Mouse (Mus musculus) neural tube, embryonic 11.5 days (tissue): Measurements from ENCODE around the gene Fcna. TPM values are rescaled to one million over a fixed set of nuclear protein-coding genes. Genes with fewer than 3 reads are reported as not detected.

Experiments
- ATAC-seq: fragments of 200-750 bp; cut with Nextera tagmentation; 2 replicates; pipeline ENCODE4 v1.8.0; 2017; ENCODE audit warnings: moderate number of reproducible peaks, mild to moderate bottlenecking, moderate TSS enrichment, moderate library complexity; ENCODE audit not compliant: insufficient read depth, low FRiP score, low TSS enrichment
- DNase-seq: peaks from one replicate; pipeline ENCODE4 v3.0.0-alpha.2; 2015; ENCODE audit warnings: low spot score
- H3K27ac ChIP-seq: fragments of 300-500 bp; sonication (generic); 2 replicates; pipeline ENCODE4 v1.5.1; 2014; ENCODE audit warnings: low read depth, mild to moderate bottlenecking, low read length
- H3K27me3 ChIP-seq: fragments of 300-500 bp; sonication (generic); 2 replicates; pipeline ENCODE4 v1.6.1; 2014; ENCODE audit warnings: mild to moderate bottlenecking, low read length, mixed read lengths; ENCODE audit not compliant: control insufficient read depth, insufficient read depth
- H3K36me3 ChIP-seq: fragments of 300-500 bp; sonication (generic); 2 replicates; pipeline ENCODE4 v1.6.1; 2014; ENCODE audit warnings: mild to moderate bottlenecking, low read length, moderate library complexity, mixed read lengths; ENCODE audit not compliant: control insufficient read depth, insufficient read depth
- H3K4me1 ChIP-seq: fragments of 300-500 bp; sonication (generic); 2 replicates; pipeline ENCODE4 v1.6.1; 2014; ENCODE audit warnings: low read length, mixed read lengths; ENCODE audit not compliant: control insufficient read depth, insufficient read depth
- H3K4me2 ChIP-seq: fragments of 300-500 bp; sonication (generic); 2 replicates; pipeline ENCODE4 v1.6.1; 2014; ENCODE audit warnings: low read depth, mild to moderate bottlenecking, moderate library complexity
- H3K4me3 ChIP-seq: fragments of 300-500 bp; sonication (generic); 2 replicates; pipeline ENCODE4 v1.5.1; 2014; ENCODE audit warnings: low read depth, low read length
- H3K9ac ChIP-seq: fragments of 300-500 bp; sonication (generic); 2 replicates; pipeline ENCODE4 v1.6.1; 2014; ENCODE audit warnings: mild to moderate bottlenecking, low read length
- H3K9me3 ChIP-seq: fragments of 300-500 bp; sonication (generic); 2 replicates; pipeline ENCODE4 v1.6.1; 2016; ENCODE audit warnings: low read length; ENCODE audit not compliant: control insufficient read depth
- WGBS: fragments of 180-500 bp; shearing (Covaris S2); extraction: QIAGEN DNeasy Blood & Tissue Kit; methylation state at CpG from one replicate; pipeline ENCODE4 v1.1.7; 2014; 5-methylcytosine and 5-hydroxymethylcytosine counted together
- polyA plus RNA-seq: library from polyadenylated mRNA; unstranded; fragments of >200 nt; fragmentation: Nextera tagmentation; extraction: Ambion mirVana; gene quantifications from 2 replicates; pipeline ENCODE4 v1.2.1, GENCODE M21; 2014

The Fcna gene
- polyA plus RNA-seq, 1 experiment from 2014 or later, result 1.5 TPM

GRCm38 (mm10) chr2:25620852-25621228 lies 7.0 kb downstream of the Fcna start:
- DNase-seq, result no peak
- H3K27ac ChIP-seq, result no peak overlapping the region
- peaks cover 15% of the 10 kb centered on the region for H3K27me3 ChIP-seq
- no peaks in the 10 kb centered on the region for H3K4me1 ChIP-seq
- 91% methylated on average over 4 of the region's 4 CpGs for WGBS
- no peaks in the 10 kb centered on the region for H3K36me3 ChIP-seq
- no peak for ATAC-seq
- H3K4me3 ChIP-seq, result no peak overlapping the region
- peak overlapping the region; percentile 69; the same call in 1 of the 2 replicates for H3K4me2 ChIP-seq
- H3K9me3 ChIP-seq, result no peaks in the 10 kb centered on the region
- no peak overlapping the region for H3K9ac ChIP-seq

- H3K27ac ChIP-seq, result no peak overlapping the region
- no peak overlapping the region for H3K4me3 ChIP-seq
- H3K9me3 ChIP-seq, result no peaks in the 10 kb centered on the region
- no peak overlapping the region for H3K4me2 ChIP-seq
- DNase-seq, result no peak
- WGBS, result 89% methylated on average over 6 of the region's 6 CpGs
- H3K9ac ChIP-seq, result no peak overlapping the region
- no peaks in the 10 kb centered on the region for H3K36me3 ChIP-seq
- no peaks in the 10 kb centered on the region for H3K4me1 ChIP-seq
- peaks cover 19% of the 10 kb centered on the region for H3K27me3 ChIP-seq
- no peak for ATAC-seq
Observed at GRCm38 (mm10) chr2:25620386-25620785, 7.4 kb downstream of the Fcna start.

- H3K4me2 ChIP-seq, result no peak within 1 kb of the TSS
- DNase-seq (no peak), ATAC-seq (no peak)
- H3K4me1 ChIP-seq, result no peaks in the 10 kb centered on the region
- no peaks in the 10 kb centered on the region for H3K36me3 ChIP-seq
- no peak within 1 kb of the TSS for H3K9ac ChIP-seq
- H3K9me3 ChIP-seq, result no peaks in the 10 kb centered on the region
- 76% methylated on average over 3 of the region's 3 CpGs for WGBS
- H3K27ac ChIP-seq, result no peak within 1 kb of the TSS
- H3K27me3 ChIP-seq, result peaks cover 22% of the 10 kb centered on the region
- H3K4me3 ChIP-seq, result no peak within 1 kb of the TSS
Observed at GRCm38 (mm10) chr2:25617578-25617977, 10.3 kb downstream of the Fcna start, which contains the start of gene Ccdc183. Gene Ccdc183 (minus strand): TSS chr2:25617678.

- Histone ChIP-seq H3K4me1 (no peaks in the 10 kb centered on the region), H3K9ac (no peak overlapping the region), H3K36me3 (no peaks in the 10 kb centered on the region), H3K27me3 (peaks cover 24% of the 10 kb centered on the region), H3K4me3 (no peak overlapping the region), H3K27ac (no peak overlapping the region), H3K4me2 (no peak overlapping the region), H3K9me3 (no peaks in the 10 kb centered on the region)
- DNase-seq (no peak), ATAC-seq (no peak)
- 27% methylated on average over 20 of the region's 22 CpGs for WGBS
Observed at GRCm38 (mm10) chr2:25616398-25616797, 11.4 kb downstream of the Fcna start.

GRCm38 (mm10) chr2:25608671-25609070 lies 19.2 kb downstream of the Fcna start:
- ATAC-seq (0 out of 2 replicates have a peak, but pooled peaks have one; percentile 5), DNase-seq (no peak)
- Histone ChIP-seq H3K9ac (peak overlapping the region; percentile 97), H3K27ac (no peak overlapping the region), H3K4me2 (peak overlapping the region; percentile 60), H3K27me3 (0 out of 2 replicates have a peak, but pooled peaks cover 2% of the 10 kb centered on the region), H3K9me3 (no peaks in the 10 kb centered on the region), H3K36me3 (no peaks in the 10 kb centered on the region), H3K4me1 (peaks cover 5% of the 10 kb centered on the region; the same call in 1 of the 2 replicates), H3K4me3 (peak overlapping the region; percentile 99)
- 63% methylated on average over 10 of the region's 10 CpGs for WGBS

GRCm38 (mm10) chr2:25607761-25608622 lies 19.8 kb downstream of the Fcna start, which contains the start of gene Rabl6:
Gene Rabl6 (minus strand): TSS chr2:25608521.
- H3K27me3 ChIP-seq, result 0 out of 2 replicates have a peak, but pooled peaks cover 2% of the 10 kb centered on the region
- H3K9me3 ChIP-seq, result no peaks in the 10 kb centered on the region
- ATAC-seq, result peak; percentile 88
- peaks cover 5% of the 10 kb centered on the region; the same call in 1 of the 2 replicates for H3K4me1 ChIP-seq
- WGBS, result under 1% methylated on average over 79 of the region's 80 CpGs
- peak within 1 kb of the TSS; percentile 99 for H3K4me3 ChIP-seq
- H3K4me2 ChIP-seq, result peak within 1 kb of the TSS; percentile 60
- H3K27ac ChIP-seq, result peak within 1 kb of the TSS; percentile 90
- H3K36me3 ChIP-seq, result no peaks in the 10 kb centered on the region
- peak within 1 kb of the TSS; percentile 97 for H3K9ac ChIP-seq
- peak; percentile 93 for DNase-seq

- H3K27me3 ChIP-seq, result no peaks in the 10 kb centered on the region
Observed at GRCm38 (mm10) chr2:25602526-25602925, 25.3 kb downstream of the Fcna start.

GRCm38 (mm10) chr2:25600037-25600436 lies 27.8 kb downstream of the Fcna start:
- Histone ChIP-seq H3K9me3 (no peaks in the 10 kb centered on the region), H3K4me3 (no peak overlapping the region), H3K36me3 (peaks cover 23% of the 10 kb centered on the region), H3K4me2 (no peak overlapping the region), H3K9ac (no peak overlapping the region), H3K27me3 (no peaks in the 10 kb centered on the region), H3K27ac (no peak overlapping the region), H3K4me1 (no peaks in the 10 kb centered on the region)
- ATAC-seq (no peak), DNase-seq (no peak)
- WGBS, result 92% methylated on average over 2 of the region's 2 CpGs

More at GRCm38 (mm10) chr2:25602526-25602925, 25.3 kb downstream of the Fcna start:
- Histone ChIP-seq H3K4me1 (peaks cover 5% of the 10 kb centered on the region; the same call in 1 of the 2 replicates), H3K4me2 (no peak overlapping the region), H3K9me3 (no peaks in the 10 kb centered on the region), H3K36me3 (peaks cover 18% of the 10 kb centered on the region), H3K9ac (no peak overlapping the region), H3K4me3 (no peak overlapping the region), H3K27ac (no peak overlapping the region)
- WGBS, result 96% methylated on average over 5 of the region's 5 CpGs
- no peak for ATAC-seq
- no peak for DNase-seq

GRCm38 (mm10) chr2:25598749-25599148 lies 29.1 kb downstream of the Fcna start:
- Histone ChIP-seq H3K9me3 (no peaks in the 10 kb centered on the region), H3K4me3 (no peak overlapping the region), H3K4me1 (no peaks in the 10 kb centered on the region), H3K36me3 (peaks cover 23% of the 10 kb centered on the region), H3K27me3 (no peaks in the 10 kb centered on the region), H3K27ac (no peak overlapping the region), H3K4me2 (no peak overlapping the region), H3K9ac (no peak overlapping the region)
- WGBS, result 100% methylated on average over 1 of the region's 1 CpGs
- ATAC-seq, result no peak
- no peak for DNase-seq
